Mouse (Mus musculus) kidney, adult 18-20 months (tissue): ENCODE results near the gene Olfr782.
"Not testable (repeated sequence)": the region's sequence is repeated elsewhere in the genome, so short reads cannot be mapped to it uniquely, and the experiment has no call there.

Source experiments
- DNase-seq: peaks from one replicate; pipeline ENCODE4 v3.0.0; 2021

The Olfr782 gene

GRCm38 (mm10) chr10:129348550-129348949 is at the start of gene Olfr782:
Olfr782 (plus strand) TSS chr10:129348850.
- no peak for DNase-seq

GRCm38 (mm10) chr10:129312973-129313372 is 35.7 kb upstream of the Olfr782 start:
- DNase-seq, result not testable (repeated sequence)

GRCm38 (mm10) chr10:129313521-129313920 is 35.1 kb upstream of the Olfr782 start:
- not testable (repeated sequence) for DNase-seq

- no peak for DNase-seq
Measured at GRCm38 (mm10) chr10:129317817-129318216, 30.8 kb upstream of the Olfr782 start, which contains the start of gene Olfr780. Olfr780 (plus strand) TSS chr10:129318117.

- no peak for DNase-seq
Measured at GRCm38 (mm10) chr10:129328554-129328953, 20.1 kb upstream of the Olfr782 start, which contains the start of gene Olfr781. Olfr781 (plus strand) TSS chr10:129328854.

GRCm38 (mm10) chr10:129352475-129352874 is 3.8 kb downstream of the Olfr782 start:
- not testable (repeated sequence) for DNase-seq

GRCm38 (mm10) chr10:129356496-129356895 is 7.8 kb downstream of the Olfr782 start:
- DNase-seq, result not testable (repeated sequence)

- DNase-seq, result no peak
Measured at GRCm38 (mm10) chr10:129357307-129357706, 8.7 kb downstream of the Olfr782 start.

GRCm38 (mm10) chr10:129374051-129374450 is 25.4 kb downstream of the Olfr782 start:
- DNase-seq, result not testable (repeated sequence)

- DNase-seq, result no peak
Measured at GRCm38 (mm10) chr10:129383783-129384182, 35.1 kb downstream of the Olfr782 start, which contains the start of gene Olfr784. Olfr784 (plus strand) TSS chr10:129384083.

GRCm38 (mm10) chr10:129400892-129401291 is 52.2 kb downstream of the Olfr782 start:
- no peak for DNase-seq
